Mouse (Mus musculus) cerebellum, adult 9-10 months (tissue): Measurements from ENCODE around the gene Fbxw7.
A peak's percentile ranks its signal among the peaks of the same experiment; 100 is the strongest.

Experiments
- DNase-seq: peaks from one replicate; pipeline ENCODE4 v3.0.0; 2022

The Fbxw7 gene

GRCm38 (mm10) chr3:84906528-84906927 is 91.5 kb downstream of the Fbxw7 start:
- DNase-seq, result no peak

- DNase-seq, result peak; percentile 30
Measured at GRCm38 (mm10) chr3:84914284-84914683, 99.2 kb downstream of the Fbxw7 start.

GRCm38 (mm10) chr3:84917903-84918679 is 103.0 kb downstream of the Fbxw7 start:
- no peak for DNase-seq

GRCm38 (mm10) chr3:84921704-84922420 is 106.8 kb downstream of the Fbxw7 start:
- peak; percentile 61 for DNase-seq

- no peak for DNase-seq
Measured at GRCm38 (mm10) chr3:84923256-84923655, 108.2 kb downstream of the Fbxw7 start.

- DNase-seq, result no peak
Measured at GRCm38 (mm10) chr3:84923670-84924069, 108.6 kb downstream of the Fbxw7 start.

- DNase-seq, result no peak
Measured at GRCm38 (mm10) chr3:84925229-84925628, 110.2 kb downstream of the Fbxw7 start.

GRCm38 (mm10) chr3:84926140-84926539 is 111.1 kb downstream of the Fbxw7 start:
- no peak for DNase-seq

- DNase-seq, result no peak
Measured at GRCm38 (mm10) chr3:84927168-84927794, 112.2 kb downstream of the Fbxw7 start.

- no peak for DNase-seq
Measured at GRCm38 (mm10) chr3:84927901-84928300, 112.8 kb downstream of the Fbxw7 start.

- DNase-seq, result no peak
Measured at GRCm38 (mm10) chr3:84929171-84929570, 114.1 kb downstream of the Fbxw7 start.

GRCm38 (mm10) chr3:84930683-84931082 is 115.6 kb downstream of the Fbxw7 start:
- no peak for DNase-seq

GRCm38 (mm10) chr3:84935729-84936128 is 120.7 kb downstream of the Fbxw7 start:
- DNase-seq, result no peak

GRCm38 (mm10) chr3:84936252-84936651 is 121.2 kb downstream of the Fbxw7 start:
- DNase-seq, result peak; percentile 62

- DNase-seq, result no peak
Measured at GRCm38 (mm10) chr3:84936956-84937355, 121.9 kb downstream of the Fbxw7 start.

- no peak for DNase-seq
Measured at GRCm38 (mm10) chr3:84937360-84938355, 122.6 kb downstream of the Fbxw7 start.

- DNase-seq, result no peak
Measured at GRCm38 (mm10) chr3:84944933-84945332, 129.9 kb downstream of the Fbxw7 start.

GRCm38 (mm10) chr3:84946381-84946780 is 131.3 kb downstream of the Fbxw7 start:
- DNase-seq, result no peak

GRCm38 (mm10) chr3:84949387-84949786 is 134.3 kb downstream of the Fbxw7 start:
- DNase-seq, result no peak

GRCm38 (mm10) chr3:84951698-84952097 is 136.6 kb downstream of the Fbxw7 start:
- DNase-seq, result no peak

- peak; percentile 92 for DNase-seq
Measured at GRCm38 (mm10) chr3:84952135-84952534, 137.1 kb downstream of the Fbxw7 start.

GRCm38 (mm10) chr3:84952585-84953187 is 137.6 kb downstream of the Fbxw7 start:
- peak; percentile 60 for DNase-seq
